Mouse (Mus musculus) kidney, adult 2 months (tissue): Measurements from ENCODE around the gene Atp6v0d1. TPM values are rescaled to one million over a fixed set of nuclear protein-coding genes. Genes with fewer than 3 reads are reported as not detected.

Experiments used
- DNase-seq: peaks from one replicate; pipeline ENCODE4 v3.0.0; 2021
- H3K27ac ChIP-seq: fragments of 200-500 bp; 2 replicates; pipeline ENCODE4 v1.5.1; 2012; ENCODE audit warnings: low read depth, low read length, control low read depth, inconsistent platforms; ENCODE audit not compliant: insufficient read depth
- H3K27me3 ChIP-seq: fragments of 200-500 bp; replicated peaks from 2 replicates; pipeline ENCODE4 v1.6.1; 2012; ENCODE audit warnings: mild to moderate bottlenecking, moderate library complexity, low read length, inconsistent platforms; ENCODE audit not compliant: control insufficient read depth, insufficient read depth
- H3K36me3 ChIP-seq: fragments of 200-500 bp; 2 replicates; pipeline ENCODE4 v1.6.1; 2012; ENCODE audit warnings: mild to moderate bottlenecking, moderate library complexity, low read length, inconsistent platforms; ENCODE audit not compliant: control insufficient read depth, insufficient read depth
- H3K4me1 ChIP-seq: fragments of 200-500 bp; 2 replicates; pipeline ENCODE4 v1.6.1; 2011; ENCODE audit warnings: low read length; ENCODE audit not compliant: control insufficient read depth, insufficient read depth
- H3K4me3 ChIP-seq: fragments of 200-500 bp; 2 replicates; pipeline ENCODE4 v1.5.1; 2011; ENCODE audit warnings: mild to moderate bottlenecking, low read depth, low read length, control low read depth; ENCODE audit not compliant: insufficient read depth
- CTCF ChIP-seq: fragments of 200-500 bp; conservative IDR thresholded peaks from 2 replicates; pipeline ENCODE4 v1.5.1; 2011; ENCODE audit warnings: low read depth, mild to moderate bottlenecking, control low read depth, low read length, moderate library complexity, mixed read lengths; ENCODE audit not compliant: insufficient read depth, insufficient read length
- POLR2A ChIP-seq: fragments of 200-500 bp; IDR thresholded peaks from one replicate; pipeline ENCODE4 v1.6.1; 2011; ENCODE audit warnings: low read depth, low read length, control low read depth
- WGBS: fragments of 180-500 bp; shearing (Covaris S2); methylation state at CpG from one replicate; pipeline ENCODE4 v1.1.7; 2018; 5-methylcytosine and 5-hydroxymethylcytosine counted together
- polyA plus RNA-seq: library from polyadenylated mRNA; depleted of rRNA; stranded (reverse); fragments of >200 nt; gene quantifications from 2 replicates; pipeline ENCODE4 v1.2.3, GENCODE M21; 2012

The Atp6v0d1 gene
- polyA plus RNA-seq, 1 experiment, result 182 TPM

DNA sequence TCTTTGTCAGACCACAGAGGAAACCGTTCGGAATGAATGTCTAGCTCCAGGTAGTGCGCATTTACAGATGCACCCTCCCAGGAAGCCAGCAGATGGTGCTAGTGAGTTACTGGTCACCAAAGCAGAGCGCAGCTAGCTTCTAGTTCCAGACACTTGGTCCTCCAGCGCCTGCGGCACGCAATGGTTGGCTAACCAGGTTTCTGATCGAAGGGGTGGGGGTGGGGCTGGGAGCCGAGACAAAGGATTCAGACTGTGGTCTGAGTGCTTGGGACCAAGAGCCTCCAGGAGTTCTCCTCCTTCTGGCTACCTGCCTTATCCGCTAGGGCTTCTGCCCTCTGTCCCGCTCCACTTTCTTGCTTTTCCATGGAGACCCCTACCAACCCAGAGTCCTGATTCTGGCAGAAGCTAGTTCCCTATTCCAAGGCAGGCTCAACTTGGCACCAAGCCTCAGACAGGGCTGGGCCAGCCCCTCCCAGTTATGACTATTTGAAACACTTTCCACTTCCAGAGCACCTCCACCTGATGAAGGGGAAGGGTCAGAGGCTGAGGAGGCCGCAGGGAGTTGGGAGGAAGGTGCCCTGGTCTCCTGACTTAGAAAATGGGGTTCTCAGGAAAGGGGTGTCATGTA, 49.7 kb downstream of the Atp6v0d1 start:
- DNase-seq, result peak; percentile 84
- Histone ChIP-seq H3K27me3 (no peaks in the 10 kb centered on the region), H3K4me1 (peaks cover 10% of the 10 kb centered on the region; the same call in 1 of the 2 replicates), H3K27ac (no peak overlapping the region), H3K4me3 (no peak overlapping the region), H3K36me3 (no peaks in the 10 kb centered on the region)
- 19% methylated on average over 12 of the region's 12 CpGs for WGBS
- TF ChIP-seq POLR2A (no peak), CTCF (peak; percentile 98)

DNA sequence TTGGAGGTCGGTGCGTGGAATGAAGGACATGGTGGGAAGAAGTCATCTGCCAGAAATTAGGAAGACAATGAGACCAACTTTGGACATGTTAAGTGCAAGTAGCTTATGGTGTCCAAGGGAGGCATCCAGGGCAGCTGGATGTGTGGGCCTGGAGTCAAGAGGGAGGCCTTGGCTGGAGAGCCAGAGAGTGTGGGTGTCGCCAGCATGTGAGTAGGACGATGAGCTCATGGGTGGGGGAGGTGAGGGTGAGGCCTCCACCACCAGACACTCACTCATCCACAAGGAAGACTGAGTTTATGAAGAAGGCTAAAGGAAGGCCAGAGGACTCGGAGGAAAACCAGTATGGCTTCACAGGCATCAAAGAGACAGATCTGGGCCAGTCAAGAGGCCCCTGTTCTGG, 51.2 kb downstream of the Atp6v0d1 start:
- Histone ChIP-seq H3K27me3 (no peaks in the 10 kb centered on the region), H3K36me3 (no peaks in the 10 kb centered on the region), H3K4me1 (peaks cover 10% of the 10 kb centered on the region; the same call in 1 of the 2 replicates), H3K27ac (no peak overlapping the region), H3K4me3 (no peak overlapping the region)
- TF ChIP-seq CTCF, result no peak
- TF ChIP-seq POLR2A, result no peak
- WGBS, result 75% methylated on average over 5 of the region's 5 CpGs
- DNase-seq, result no peak

DNA sequence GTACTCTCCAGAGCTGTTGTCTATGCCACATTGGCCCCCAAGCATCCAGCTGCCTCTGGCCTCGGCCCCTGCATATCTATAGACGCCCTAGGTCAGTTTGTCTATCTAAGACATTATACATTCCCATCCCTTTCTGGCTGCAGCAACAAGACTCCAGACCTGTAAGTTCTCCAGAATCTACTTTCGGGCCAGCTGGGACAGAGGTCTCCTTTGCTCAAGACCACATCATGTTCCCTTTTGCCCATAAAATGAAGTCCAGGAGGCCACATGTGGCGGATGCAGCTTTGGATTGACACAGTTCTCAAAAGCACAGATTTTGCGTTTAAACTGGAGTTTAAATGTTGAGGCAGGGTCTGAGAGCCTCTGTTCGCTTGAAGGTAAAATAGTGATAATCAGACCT, 51.7 kb downstream of the Atp6v0d1 start:
- WGBS, result 94% methylated on average over 6 of the region's 6 CpGs
- Histone ChIP-seq H3K36me3 (no peaks in the 10 kb centered on the region), H3K27me3 (no peaks in the 10 kb centered on the region), H3K4me3 (no peak overlapping the region), H3K27ac (no peak overlapping the region), H3K4me1 (peaks cover 8% of the 10 kb centered on the region; the same call in 1 of the 2 replicates)
- TF ChIP-seq POLR2A (no peak), CTCF (no peak)
- no peak for DNase-seq

DNA sequence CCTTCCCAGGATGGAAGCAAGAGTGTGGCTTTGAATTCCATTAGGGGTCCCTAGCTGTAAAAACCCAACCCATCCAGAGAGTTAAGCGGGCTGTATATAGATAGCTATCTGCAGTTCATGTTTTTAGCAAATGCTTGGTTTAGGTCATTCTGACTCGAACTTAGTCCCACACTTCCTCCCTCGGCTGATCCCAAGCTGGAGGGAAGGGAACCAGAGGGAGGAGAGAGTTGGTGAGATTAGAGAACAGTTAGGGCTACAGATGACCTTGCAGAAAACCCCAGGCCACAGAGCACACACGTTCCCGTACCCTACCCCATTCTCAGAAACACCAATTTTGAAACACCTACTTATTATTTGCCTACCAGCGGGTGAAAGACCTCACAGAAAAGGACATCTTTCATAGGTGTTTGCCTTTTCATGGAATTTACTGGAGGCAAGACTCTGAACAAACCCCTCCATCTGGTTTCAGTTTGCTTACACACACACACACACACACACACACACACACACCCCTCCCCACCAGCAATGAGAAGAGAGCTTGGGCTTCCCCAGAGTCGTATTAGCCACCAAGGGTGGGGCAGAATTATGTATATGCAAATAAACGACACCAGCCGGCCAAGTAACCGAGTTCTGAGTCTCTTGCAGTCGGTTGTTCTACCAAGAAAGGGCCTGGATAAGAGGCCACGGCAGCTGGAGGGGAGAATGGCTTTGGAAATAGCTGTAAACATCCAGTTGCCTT, 55.7 kb downstream of the Atp6v0d1 start:
- H3K27ac ChIP-seq, result no peak overlapping the region
- no peak overlapping the region for H3K4me3 ChIP-seq
- DNase-seq, result no peak
- 58% methylated on average over 12 of the region's 12 CpGs for WGBS
- H3K4me1 ChIP-seq, result no peaks in the 10 kb centered on the region
- H3K27me3 ChIP-seq, result no peaks in the 10 kb centered on the region
- no peaks in the 10 kb centered on the region for H3K36me3 ChIP-seq
- TF ChIP-seq CTCF (no peak), POLR2A (no peak)

GRCm38 (mm10) chr8:105508758-105509157, 57.1 kb downstream of the Atp6v0d1 start:
- H3K4me3 ChIP-seq, result no peak overlapping the region
- WGBS, result 53% methylated on average over 2 of the region's 2 CpGs
- TF ChIP-seq POLR2A (no peak), CTCF (no peak)

GRCm38 (mm10) chr8:105506977-105507376, 58.9 kb downstream of the Atp6v0d1 start:
- H3K36me3 ChIP-seq, result no peaks in the 10 kb centered on the region
- TF ChIP-seq POLR2A, result no peak
- TF ChIP-seq CTCF, result no peak
- H3K27me3 ChIP-seq, result no peaks in the 10 kb centered on the region
- no peak for DNase-seq
- no peaks in the 10 kb centered on the region for H3K4me1 ChIP-seq
- 79% methylated on average over 6 of the region's 6 CpGs for WGBS
- H3K27ac ChIP-seq, result no peak overlapping the region
- H3K4me3 ChIP-seq, result no peak overlapping the region

More at GRCm38 (mm10) chr8:105508758-105509157, 57.1 kb downstream of the Atp6v0d1 start:
- Histone ChIP-seq H3K36me3 (no peaks in the 10 kb centered on the region), H3K27me3 (no peaks in the 10 kb centered on the region), H3K27ac (no peak overlapping the region), H3K4me1 (no peaks in the 10 kb centered on the region)
- no peak for DNase-seq

- DNase-seq, result peak; percentile 67
- H3K4me3 ChIP-seq, result no peak overlapping the region
Observed at GRCm38 (mm10) chr8:105504617-105505016, 61.2 kb downstream of the Atp6v0d1 start.

More at GRCm38 (mm10) chr8:105504617-105505016, 61.2 kb downstream of the Atp6v0d1 start:
- TF ChIP-seq CTCF (no peak), POLR2A (no peak)
- Histone ChIP-seq H3K4me1 (no peaks in the 10 kb centered on the region), H3K27ac (peak overlapping the region; percentile 87), H3K27me3 (no peaks in the 10 kb centered on the region), H3K36me3 (no peaks in the 10 kb centered on the region)
- 85% methylated on average over 3 of the region's 3 CpGs for WGBS
